Mouse (Mus musculus) hindbrain, embryonic 10.5 days (tissue): ENCODE measurements around the gene Strip2. TPM values are rescaled to one million over a fixed set of nuclear protein-coding genes. Genes with fewer than 3 reads are reported as not detected.
A peak's percentile ranks its signal among the peaks of the same experiment; 100 is the strongest.

Experiments
- DNase-seq: peaks from one replicate; pipeline ENCODE4 v3.0.0-alpha.2; 2017; ENCODE audit warnings: low spot score
- H3K27ac ChIP-seq: fragments of 300-500 bp; sonication (generic); 2 replicates; pipeline ENCODE4 v1.5.1; 2016; ENCODE audit warnings: mild to moderate bottlenecking, moderate library complexity
- H3K27me3 ChIP-seq: fragments of 300-500 bp; sonication (generic); 2 replicates; pipeline ENCODE4 v1.6.1; 2016; ENCODE audit warnings: mild to moderate bottlenecking; ENCODE audit not compliant: poor library complexity, insufficient read depth, severe bottlenecking
- H3K36me3 ChIP-seq: fragments of 300-500 bp; sonication (generic); 2 replicates; pipeline ENCODE4 v1.6.1; 2016; ENCODE audit warnings: mild to moderate bottlenecking, moderate library complexity
- H3K4me1 ChIP-seq: fragments of 300-500 bp; sonication (generic); replicated peaks from 2 replicates; pipeline ENCODE4 v1.6.1; 2016; ENCODE audit warnings: mild to moderate bottlenecking
- H3K4me3 ChIP-seq: fragments of 300-500 bp; sonication (generic); 2 replicates; pipeline ENCODE4 v1.5.1; 2016; ENCODE audit warnings: mild to moderate bottlenecking, moderate library complexity
- H3K9me3 ChIP-seq: fragments of 300-500 bp; sonication (generic); 2 replicates; pipeline ENCODE4 v1.6.1; 2016; ENCODE audit warnings: mild to moderate bottlenecking, moderate library complexity
- WGBS: fragments of 180-500 bp; shearing (Covaris S2); methylation state at CpG from one replicate; pipeline ENCODE4 v1.1.7; 2016; 5-methylcytosine and 5-hydroxymethylcytosine counted together
- polyA plus RNA-seq: library from polyadenylated mRNA; unstranded; fragments of >200 nt; fragmentation: Nextera tagmentation; extraction: Ambion mirVana; gene quantifications from 2 replicates; pipeline ENCODE4 v1.2.1, GENCODE M21; 2016

Gene Strip2
- polyA plus RNA-seq, 1 experiment from 2014 or later = 1.0 TPM

GRCm38 (mm10) chr6:29903343-29903914 is 13.4 kb upstream of the Strip2 start:
- 90% methylated on average over 3 of the region's 3 CpGs for WGBS
- Histone ChIP-seq H3K4me3 (no peak overlapping the region), H3K4me1 (no peaks in the 10 kb centered on the region), H3K9me3 (no peaks in the 10 kb centered on the region), H3K36me3 (peaks cover 16% of the 10 kb centered on the region), H3K27ac (no peak overlapping the region), H3K27me3 (no peaks in the 10 kb centered on the region)
- DNase-seq = no peak

GRCm38 (mm10) chr6:29904281-29904680 is 12.5 kb upstream of the Strip2 start:
- H3K4me1 ChIP-seq = no peaks in the 10 kb centered on the region
- H3K27me3 ChIP-seq = no peaks in the 10 kb centered on the region
- peaks cover 17% of the 10 kb centered on the region for H3K36me3 ChIP-seq
- no peak overlapping the region for H3K27ac ChIP-seq
- H3K9me3 ChIP-seq = no peaks in the 10 kb centered on the region
- DNase-seq = no peak
- no peak overlapping the region for H3K4me3 ChIP-seq
- 87% methylated on average over 3 of the region's 3 CpGs for WGBS

GRCm38 (mm10) chr6:29910631-29911030 is 6.2 kb upstream of the Strip2 start:
- peaks cover 12% of the 10 kb centered on the region for H3K27me3 ChIP-seq
- no peak for DNase-seq
- H3K4me3 ChIP-seq = no peak overlapping the region
- peaks cover 15% of the 10 kb centered on the region for H3K36me3 ChIP-seq
- WGBS = 96% methylated on average over 3 of the region's 3 CpGs
- H3K4me1 ChIP-seq = no peaks in the 10 kb centered on the region
- no peak overlapping the region for H3K27ac ChIP-seq
- H3K9me3 ChIP-seq = no peaks in the 10 kb centered on the region

GRCm38 (mm10) chr6:29913673-29914072 is 3.1 kb upstream of the Strip2 start:
- peaks cover 15% of the 10 kb centered on the region for H3K4me1 ChIP-seq
- no peak for DNase-seq
- 50% methylated on average over 1 of the region's 1 CpGs for WGBS

GRCm38 (mm10) chr6:29914136-29914535 is 2.7 kb upstream of the Strip2 start:
- H3K36me3 ChIP-seq = peaks cover 8% of the 10 kb centered on the region
- H3K9me3 ChIP-seq = no peaks in the 10 kb centered on the region

More at GRCm38 (mm10) chr6:29913673-29914072, 3.1 kb upstream of the Strip2 start:
- Histone ChIP-seq H3K9me3 (no peaks in the 10 kb centered on the region), H3K27ac (no peak overlapping the region), H3K36me3 (peaks cover 10% of the 10 kb centered on the region), H3K27me3 (peaks cover 37% of the 10 kb centered on the region), H3K4me3 (no peak overlapping the region)

GRCm38 (mm10) chr6:29915836-29916235 is 976 bp upstream of the Strip2 start:
- 32% methylated on average over 9 of the region's 9 CpGs for WGBS
- H3K27me3 ChIP-seq = peaks cover 51% of the 10 kb centered on the region
- H3K4me1 ChIP-seq = peaks cover 15% of the 10 kb centered on the region
- peak overlapping the region; percentile 79; the same call in 1 of the 2 replicates for H3K4me3 ChIP-seq
- no peak overlapping the region for H3K27ac ChIP-seq
- DNase-seq = no peak
- H3K9me3 ChIP-seq = no peaks in the 10 kb centered on the region
- no peaks in the 10 kb centered on the region for H3K36me3 ChIP-seq

More at GRCm38 (mm10) chr6:29914136-29914535, 2.7 kb upstream of the Strip2 start:
- Histone ChIP-seq H3K4me3 (no peak overlapping the region), H3K4me1 (peaks cover 15% of the 10 kb centered on the region), H3K27ac (no peak overlapping the region), H3K27me3 (peaks cover 42% of the 10 kb centered on the region)
- no peak for DNase-seq

- Histone ChIP-seq H3K4me3 (peak overlapping the region; percentile 79), H3K4me1 (peaks cover 15% of the 10 kb centered on the region), H3K27ac (peak overlapping the region; percentile 50; the same call in 1 of the 2 replicates), H3K27me3 (peaks cover 51% of the 10 kb centered on the region), H3K36me3 (no peaks in the 10 kb centered on the region), H3K9me3 (no peaks in the 10 kb centered on the region)
- no peak for DNase-seq
- WGBS = under 1% methylated on average over 21 of the region's 21 CpGs
Measured at GRCm38 (mm10) chr6:29917383-29917720, 540 bp downstream of the Strip2 start.

GRCm38 (mm10) chr6:29917947-29918346 is 1.1 kb downstream of the Strip2 start:
- H3K36me3 ChIP-seq = no peaks in the 10 kb centered on the region
- H3K27me3 ChIP-seq = peaks cover 51% of the 10 kb centered on the region
- peak overlapping the region; percentile 79; the same call in 1 of the 2 replicates for H3K4me3 ChIP-seq
- no peak for DNase-seq
- 49% methylated on average over 4 of the region's 4 CpGs for WGBS
- H3K9me3 ChIP-seq = no peaks in the 10 kb centered on the region
- H3K4me1 ChIP-seq = peaks cover 15% of the 10 kb centered on the region
- no peak overlapping the region for H3K27ac ChIP-seq

GRCm38 (mm10) chr6:29923501-29923900 is 6.7 kb downstream of the Strip2 start:
- H3K36me3 ChIP-seq = no peaks in the 10 kb centered on the region
- H3K4me3 ChIP-seq = no peak overlapping the region
- DNase-seq = no peak
- H3K27ac ChIP-seq = no peak overlapping the region
- H3K9me3 ChIP-seq = no peaks in the 10 kb centered on the region
- H3K27me3 ChIP-seq = peaks cover 16% of the 10 kb centered on the region
- WGBS = 84% methylated on average over 4 of the region's 4 CpGs
- no peaks in the 10 kb centered on the region for H3K4me1 ChIP-seq

GRCm38 (mm10) chr6:29925594-29926219 is 8.9 kb downstream of the Strip2 start:
- H3K4me1 ChIP-seq = no peaks in the 10 kb centered on the region
- WGBS = 81% methylated on average over 6 of the region's 6 CpGs
- no peak overlapping the region for H3K27ac ChIP-seq
- no peaks in the 10 kb centered on the region for H3K36me3 ChIP-seq
- DNase-seq = no peak
- H3K27me3 ChIP-seq = no peaks in the 10 kb centered on the region
- no peak overlapping the region for H3K4me3 ChIP-seq
- no peaks in the 10 kb centered on the region for H3K9me3 ChIP-seq

- Histone ChIP-seq H3K9me3 (no peaks in the 10 kb centered on the region), H3K4me3 (no peak overlapping the region), H3K27me3 (no peaks in the 10 kb centered on the region), H3K4me1 (no peaks in the 10 kb centered on the region), H3K27ac (no peak overlapping the region), H3K36me3 (no peaks in the 10 kb centered on the region)
- no peak for DNase-seq
Measured at GRCm38 (mm10) chr6:29930087-29930486, 13.3 kb downstream of the Strip2 start.

GRCm38 (mm10) chr6:29930665-29931064 is 13.9 kb downstream of the Strip2 start:
- 83% methylated on average over 6 of the region's 6 CpGs for WGBS
- Histone ChIP-seq H3K27me3 (no peaks in the 10 kb centered on the region), H3K4me3 (no peak overlapping the region), H3K27ac (no peak overlapping the region), H3K9me3 (no peaks in the 10 kb centered on the region), H3K36me3 (no peaks in the 10 kb centered on the region), H3K4me1 (no peaks in the 10 kb centered on the region)
- no peak for DNase-seq

- Histone ChIP-seq H3K4me3 (no peak overlapping the region), H3K27ac (no peak overlapping the region), H3K4me1 (no peaks in the 10 kb centered on the region), H3K36me3 (no peaks in the 10 kb centered on the region), H3K27me3 (no peaks in the 10 kb centered on the region), H3K9me3 (no peaks in the 10 kb centered on the region)
- DNase-seq = no peak
- 89% methylated on average over 4 of the region's 4 CpGs for WGBS
Measured at GRCm38 (mm10) chr6:29931181-29931580, 14.4 kb downstream of the Strip2 start.
